Mouse (Mus musculus): ENCODE measurements around the gene Wasf2. TPM values are rescaled to one million over a fixed set of nuclear protein-coding genes. Genes with fewer than 3 reads are reported as not detected.

Wasf2 gene
- polyA plus RNA-seq, 1 experiment from 2014 or later = 23.1 TPM

- Histone ChIP-seq H3K27me3 (ENCODE audit: control insufficient read depth, insufficient read depth, low read length) (no peaks in the 10 kb centered on the region), H3K4me1 (ENCODE audit: control insufficient read depth, insufficient read depth, low read length) (peaks cover 13% of the 10 kb centered on the region), H3K4me3 (replicated peaks; ENCODE audit: low read depth, low read length) (no peak overlapping the region), H3K9me3 (ENCODE audit: control insufficient read depth, low read length) (no peaks in the 10 kb centered on the region), H3K36me3 (ENCODE audit: control insufficient read depth, insufficient read depth, low read length) (no peaks in the 10 kb centered on the region), H3K9ac (replicated peaks; ENCODE audit: low read length) (no peak overlapping the region), H3K27ac (replicated peaks; ENCODE audit: low read depth, low read length) (peak overlapping the region; percentile 62), H3K4me2 (ENCODE audit: low read length) (no peak overlapping the region)
- 74% methylated on average over 3 of the region's 3 CpGs for WGBS
- ATAC-seq (ENCODE audit: low FRiP score, low TSS enrichment) (no peak), DNase-seq (no peak)
These were observed 13.4 kb upstream of the Wasf2 start for GRCm38 (mm10) chr4:133116756-133117470.

GRCm38 (mm10) chr4:133117556-133118411, 12.5 kb upstream of the Wasf2 start:
- Histone ChIP-seq H3K4me3 (replicated peaks; ENCODE audit: low read depth, low read length) (no peak overlapping the region), H3K27me3 (ENCODE audit: control insufficient read depth, insufficient read depth, low read length) (no peaks in the 10 kb centered on the region), H3K27ac (replicated peaks; ENCODE audit: low read depth, low read length) (peak overlapping the region; percentile 62), H3K4me1 (ENCODE audit: control insufficient read depth, insufficient read depth, low read length) (peaks cover 13% of the 10 kb centered on the region), H3K9ac (replicated peaks; ENCODE audit: low read length) (no peak overlapping the region; the same call in 1 of the 2 replicates), H3K9me3 (ENCODE audit: control insufficient read depth, low read length) (no peaks in the 10 kb centered on the region), H3K36me3 (ENCODE audit: control insufficient read depth, insufficient read depth, low read length) (no peaks in the 10 kb centered on the region), H3K4me2 (ENCODE audit: low read length) (0 out of 2 replicates have a peak overlapping the region, but pooled peaks have one; percentile 8)
- ATAC-seq (ENCODE audit: low FRiP score, low TSS enrichment) (no peak), DNase-seq (peak; percentile 63)
- 25% methylated on average over 18 of the region's 18 CpGs for WGBS

DNA sequence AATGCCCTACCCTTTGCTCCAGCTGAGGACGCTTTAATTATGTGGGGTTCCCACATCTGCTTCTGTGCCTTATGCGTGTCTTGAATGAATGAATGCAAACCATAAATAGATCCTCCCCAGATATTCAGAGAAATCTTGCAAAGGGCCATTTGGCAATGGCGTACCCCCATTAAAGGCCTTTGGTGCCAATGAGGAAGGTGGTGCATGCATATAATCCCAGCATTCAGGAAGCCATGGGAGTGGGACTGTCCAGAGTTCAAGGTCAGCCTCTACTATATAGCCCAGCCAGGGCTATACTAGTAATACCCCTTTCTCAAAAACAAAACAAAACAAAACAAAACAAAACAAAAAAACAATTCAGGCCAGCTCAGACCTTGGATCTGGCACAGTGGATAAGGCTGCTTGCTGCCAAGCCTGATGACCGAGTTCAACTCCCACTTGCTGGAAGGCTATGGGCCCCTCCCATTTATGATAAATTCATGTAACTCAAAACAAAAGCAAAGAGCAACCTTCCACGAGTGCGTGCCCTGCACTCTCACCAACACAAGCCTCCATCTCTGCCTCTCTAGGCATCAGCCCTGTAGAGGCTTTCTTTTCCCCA, 11.4 kb upstream of the Wasf2 start:
- H3K27ac ChIP-seq (replicated peaks; ENCODE audit: low read depth, low read length) = no peak overlapping the region
- 90% methylated on average over 6 of the region's 6 CpGs for WGBS
- no peak for ATAC-seq (ENCODE audit: low FRiP score, low TSS enrichment)
- H3K4me2 ChIP-seq (ENCODE audit: low read length) = no peak overlapping the region
- H3K9ac ChIP-seq (replicated peaks; ENCODE audit: low read length) = no peak overlapping the region
- peaks cover 13% of the 10 kb centered on the region for H3K4me1 ChIP-seq (ENCODE audit: control insufficient read depth, insufficient read depth, low read length)
- no peak overlapping the region for H3K4me3 ChIP-seq (replicated peaks; ENCODE audit: low read depth, low read length)
- no peaks in the 10 kb centered on the region for H3K36me3 ChIP-seq (ENCODE audit: control insufficient read depth, insufficient read depth, low read length)
- H3K27me3 ChIP-seq (ENCODE audit: control insufficient read depth, insufficient read depth, low read length) = no peaks in the 10 kb centered on the region
- DNase-seq = no peak
- H3K9me3 ChIP-seq (ENCODE audit: control insufficient read depth, low read length) = no peaks in the 10 kb centered on the region

- no peaks in the 10 kb centered on the region for H3K36me3 ChIP-seq (ENCODE audit: control insufficient read depth, insufficient read depth, low read length)
- no peaks in the 10 kb centered on the region for H3K9me3 ChIP-seq (ENCODE audit: control insufficient read depth, low read length)
- H3K4me3 ChIP-seq (replicated peaks; ENCODE audit: low read depth, low read length) = no peak overlapping the region
- DNase-seq (no peak), ATAC-seq (ENCODE audit: low FRiP score, low TSS enrichment) (no peak)
- H3K27ac ChIP-seq (replicated peaks; ENCODE audit: low read depth, low read length) = no peak overlapping the region
- no peak overlapping the region for H3K9ac ChIP-seq (replicated peaks; ENCODE audit: low read length)
- peaks cover 13% of the 10 kb centered on the region for H3K4me1 ChIP-seq (ENCODE audit: control insufficient read depth, insufficient read depth, low read length)
- WGBS = 82% methylated on average over 6 of the region's 6 CpGs
- H3K27me3 ChIP-seq (ENCODE audit: control insufficient read depth, insufficient read depth, low read length) = no peaks in the 10 kb centered on the region
- no peak overlapping the region for H3K4me2 ChIP-seq (ENCODE audit: low read length)
These were observed 10.7 kb upstream of the Wasf2 start for GRCm38 (mm10) chr4:133119579-133119978.

DNA sequence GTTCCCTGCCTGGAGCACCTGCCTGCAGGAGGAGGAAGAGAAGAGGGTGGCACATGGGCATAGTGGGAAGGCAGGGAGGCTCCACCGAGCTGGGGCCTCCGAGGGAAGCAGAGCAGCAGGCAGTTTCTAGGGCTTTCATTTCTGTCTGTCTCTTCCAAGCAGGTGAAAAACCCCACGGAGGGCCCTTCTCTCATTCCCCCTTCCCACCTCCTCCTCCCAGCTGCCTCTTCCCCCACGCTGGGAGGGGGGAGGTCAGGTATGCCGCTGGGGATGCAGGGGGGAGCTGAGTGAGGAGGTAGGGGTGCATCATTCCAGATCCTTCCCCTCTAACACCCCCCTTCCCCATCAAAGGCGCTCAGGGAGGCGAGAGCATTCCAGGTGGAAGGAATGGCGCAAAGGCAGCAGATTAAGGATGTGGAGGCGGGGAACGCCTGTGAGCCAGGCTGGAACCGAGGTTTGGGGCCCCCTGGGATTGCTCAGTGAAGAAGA, 9.4 kb upstream of the Wasf2 start:
- Histone ChIP-seq H3K36me3 (ENCODE audit: control insufficient read depth, insufficient read depth, low read length) (no peaks in the 10 kb centered on the region), H3K27me3 (ENCODE audit: control insufficient read depth, insufficient read depth, low read length) (no peaks in the 10 kb centered on the region), H3K9me3 (ENCODE audit: control insufficient read depth, low read length) (no peaks in the 10 kb centered on the region), H3K4me3 (replicated peaks; ENCODE audit: low read depth, low read length) (no peak overlapping the region), H3K4me1 (ENCODE audit: control insufficient read depth, insufficient read depth, low read length) (peaks cover 13% of the 10 kb centered on the region), H3K9ac (replicated peaks; ENCODE audit: low read length) (no peak overlapping the region), H3K4me2 (ENCODE audit: low read length) (no peak overlapping the region), H3K27ac (replicated peaks; ENCODE audit: low read depth, low read length) (peak overlapping the region; percentile 21; the same call in 1 of the 2 replicates)
- peak; percentile 51 for DNase-seq
- 2% methylated on average over 11 of the region's 11 CpGs for WGBS
- no peak for ATAC-seq (ENCODE audit: low FRiP score, low TSS enrichment)

DNA sequence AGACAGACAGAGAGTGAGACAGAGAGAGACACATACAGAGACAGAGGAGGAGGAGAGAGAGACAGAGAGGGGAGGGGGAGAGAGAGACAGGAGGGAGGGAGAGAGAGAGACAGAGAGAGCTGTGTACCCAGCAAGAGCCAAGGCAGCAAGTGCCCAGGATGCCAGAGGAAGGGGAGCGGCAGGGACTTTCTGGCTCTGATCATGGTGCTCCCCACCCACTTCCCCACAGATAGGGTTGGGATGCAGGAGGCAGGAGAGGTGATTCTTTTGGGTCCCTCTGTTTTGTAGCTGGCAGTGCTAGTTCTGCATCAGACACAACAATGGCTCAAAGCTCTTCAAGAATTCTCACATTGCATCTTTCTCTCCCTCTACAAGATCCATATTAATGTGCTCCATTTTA, 8.9 kb upstream of the Wasf2 start:
- no peak for ATAC-seq (ENCODE audit: low FRiP score, low TSS enrichment)
- Histone ChIP-seq H3K4me1 (ENCODE audit: control insufficient read depth, insufficient read depth, low read length) (peaks cover 13% of the 10 kb centered on the region), H3K4me2 (ENCODE audit: low read length) (no peak overlapping the region), H3K9me3 (ENCODE audit: control insufficient read depth, low read length) (no peaks in the 10 kb centered on the region), H3K9ac (replicated peaks; ENCODE audit: low read length) (no peak overlapping the region), H3K4me3 (replicated peaks; ENCODE audit: low read depth, low read length) (no peak overlapping the region), H3K27ac (replicated peaks; ENCODE audit: low read depth, low read length) (no peak overlapping the region; the same call in 1 of the 2 replicates), H3K36me3 (ENCODE audit: control insufficient read depth, insufficient read depth, low read length) (no peaks in the 10 kb centered on the region), H3K27me3 (ENCODE audit: control insufficient read depth, insufficient read depth, low read length) (no peaks in the 10 kb centered on the region)
- DNase-seq = no peak
- WGBS = 67% methylated on average over 1 of the region's 1 CpGs

DNA sequence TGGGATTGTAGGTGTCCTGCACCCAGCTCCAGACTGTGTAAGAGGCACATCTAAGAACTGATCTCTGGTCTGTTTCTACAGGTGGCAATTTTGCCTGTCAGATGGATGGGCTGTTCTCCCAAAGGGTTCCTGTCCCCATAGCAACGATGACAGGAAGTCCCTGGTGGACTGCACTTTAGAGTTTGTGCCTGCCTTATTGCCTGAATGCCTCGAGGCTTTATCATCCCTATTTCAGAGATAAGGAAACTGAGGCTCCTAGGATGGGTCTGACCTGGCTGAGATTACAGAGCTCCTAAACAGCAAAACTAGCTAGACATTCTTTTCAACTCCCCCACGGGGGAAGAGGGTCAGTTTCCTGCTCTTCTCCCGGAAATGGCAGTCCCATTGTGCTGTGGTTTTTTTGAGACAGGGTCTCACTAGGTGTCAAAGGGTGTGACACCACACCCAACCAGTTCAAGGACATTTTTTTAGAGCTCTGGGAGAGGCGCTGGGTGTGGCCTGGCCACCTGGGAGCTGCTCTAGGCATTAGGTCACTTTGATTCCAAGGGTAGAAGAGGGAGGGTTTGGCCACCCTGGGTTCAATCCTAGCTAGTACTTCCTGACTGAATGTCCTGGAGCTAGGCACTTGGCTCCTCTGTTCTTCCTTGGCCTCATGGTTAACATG, 8.2 kb upstream of the Wasf2 start:
- no peak overlapping the region for H3K27ac ChIP-seq (replicated peaks; ENCODE audit: low read depth, low read length)
- no peak overlapping the region for H3K9ac ChIP-seq (replicated peaks; ENCODE audit: low read length)
- H3K36me3 ChIP-seq (ENCODE audit: control insufficient read depth, insufficient read depth, low read length) = no peaks in the 10 kb centered on the region
- no peak overlapping the region for H3K4me3 ChIP-seq (replicated peaks; ENCODE audit: low read depth, low read length)
- no peaks in the 10 kb centered on the region for H3K9me3 ChIP-seq (ENCODE audit: control insufficient read depth, low read length)
- ATAC-seq (ENCODE audit: low FRiP score, low TSS enrichment) (no peak), DNase-seq (no peak)
- peaks cover 13% of the 10 kb centered on the region for H3K4me1 ChIP-seq (ENCODE audit: control insufficient read depth, insufficient read depth, low read length)
- 58% methylated on average over 5 of the region's 5 CpGs for WGBS
- no peak overlapping the region for H3K4me2 ChIP-seq (ENCODE audit: low read length)
- no peaks in the 10 kb centered on the region for H3K27me3 ChIP-seq (ENCODE audit: control insufficient read depth, insufficient read depth, low read length)

- H3K9ac ChIP-seq (replicated peaks; ENCODE audit: low read length) = no peak overlapping the region
- 90% methylated on average over 3 of the region's 3 CpGs for WGBS
- H3K4me2 ChIP-seq (ENCODE audit: low read length) = no peak overlapping the region
- H3K27ac ChIP-seq (replicated peaks; ENCODE audit: low read depth, low read length) = no peak overlapping the region
- H3K4me3 ChIP-seq (replicated peaks; ENCODE audit: low read depth, low read length) = no peak overlapping the region
- peaks cover 20% of the 10 kb centered on the region for H3K4me1 ChIP-seq (ENCODE audit: control insufficient read depth, insufficient read depth, low read length)
- no peaks in the 10 kb centered on the region for H3K9me3 ChIP-seq (ENCODE audit: control insufficient read depth, low read length)
- no peaks in the 10 kb centered on the region for H3K27me3 ChIP-seq (ENCODE audit: control insufficient read depth, insufficient read depth, low read length)
- ATAC-seq (ENCODE audit: low FRiP score, low TSS enrichment) (no peak), DNase-seq (no peak)
- no peaks in the 10 kb centered on the region for H3K36me3 ChIP-seq (ENCODE audit: control insufficient read depth, insufficient read depth, low read length)
These were observed 3.2 kb upstream of the Wasf2 start for GRCm38 (mm10) chr4:133127079-133127478.
